Mouse (Mus musculus) adrenal gland, postnatal 10 days (tissue): ENCODE measurements around the gene Pcsk7. TPM values are rescaled to one million over a fixed set of nuclear protein-coding genes. Genes with fewer than 3 reads are reported as not detected.

Experiments used
- DNase-seq: peaks from one replicate; pipeline ENCODE4 v3.0.0; 2021; ENCODE audit warnings: mixed read lengths
- microRNA-seq: library from miRNA; unstranded; fragments of <30 nt; microRNA quantifications from one replicate; pipeline ENCODE4 v1.2.0, GENCODE M21; 2021
- total RNA-seq, 2 experiments: library from RNA; stranded (reverse); gene quantifications; 2 replicates each; pipeline ENCODE4 v1.2.3; 2021

The Pcsk7 gene
- total RNA-seq, 2 experiments from 2014 or later = 23.4 to 29.6 TPM

GRCm38 (mm10) chr9:45961855-45962254, 55.6 kb downstream of the Pcsk7 start:
- no peak for DNase-seq

DNA sequence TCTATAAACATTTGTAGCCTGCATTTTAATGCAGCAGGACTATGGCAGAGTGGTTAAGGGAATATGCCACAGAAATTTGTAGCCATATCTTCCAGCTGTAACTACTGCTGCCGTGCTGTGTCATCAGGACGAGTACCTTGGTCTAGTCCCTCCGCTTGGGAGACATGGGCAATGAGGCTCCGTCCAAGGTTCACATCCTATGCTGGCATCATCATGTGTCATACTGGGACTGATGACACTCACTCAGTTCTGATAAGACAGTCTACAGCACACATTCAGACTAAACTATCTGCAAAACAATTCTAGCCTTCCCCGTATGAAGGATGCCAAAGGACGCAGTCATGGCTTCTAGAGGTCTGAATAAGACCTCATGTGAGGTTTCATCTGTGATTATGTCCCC, 57.3 kb downstream of the Pcsk7 start:
- DNase-seq = no peak

GRCm38 (mm10) chr9:45976884-45977283, 70.6 kb downstream of the Pcsk7 start:
- no peak for DNase-seq

Small RNA genes lying within 50 kb of the gene (microRNA-seq; reads per million reads assigned to microRNA genes)
- not detected for gene Mir7087

Other genes starting within 250 kb of the Pcsk7 start
- gene Cep164, start 77.8 kb upstream of the Pcsk7 start, total RNA-seq = 10 to 100 TPM; 10.2 to 16.1 TPM
- 10 to 100 TPM; 28.8 to 30.4 TPM for gene Bace1, start 67.9 kb upstream of the Pcsk7 start, total RNA-seq
- gene Rnf214, start 414 bp downstream of the Pcsk7 start, total RNA-seq = 10 to 100 TPM; 37.4 to 42.3 TPM
- 10 to 100 TPM; 53.1 to 84.6 TPM for gene Tagln, start 29.6 kb downstream of the Pcsk7 start, total RNA-seq
- 100 to 1,000 TPM; 160 to 179 TPM for gene Sidt2, start 48.8 kb downstream of the Pcsk7 start, total RNA-seq
- gene Pafah1b2, start 106.2 kb downstream of the Pcsk7 start, total RNA-seq = 100 to 1,000 TPM; 118 to 119 TPM
- gene Sik3, start 106.3 kb downstream of the Pcsk7 start, total RNA-seq = 10 to 100 TPM; 50.2 to 55.1 TPM